Mouse (Mus musculus) cerebellum, adult 2 months (tissue): ENCODE data around the gene Rora. TPM values are rescaled to one million over a fixed set of nuclear protein-coding genes. Genes with fewer than 3 reads are reported as not detected.
A peak's percentile ranks its signal among the peaks of the same experiment; 100 is the strongest.

Experiments used
- DNase-seq, 2 experiments: peaks; one replicate each; pipeline ENCODE4 v3.0.0; 2021
- H3K27ac ChIP-seq: fragments of 200-500 bp; 2 replicates; pipeline ENCODE4 v1.5.1; 2012; ENCODE audit warnings: low read length, control low read depth, inconsistent platforms; ENCODE audit not compliant: insufficient read depth
- H3K27me3 ChIP-seq: fragments of 200-500 bp; 2 replicates; pipeline ENCODE4 v1.6.1; 2012; ENCODE audit warnings: inconsistent platforms, mild to moderate bottlenecking, low read length, moderate library complexity; ENCODE audit not compliant: control insufficient read depth, insufficient read depth
- H3K4me1 ChIP-seq: fragments of 200-500 bp; 2 replicates; pipeline ENCODE4 v1.6.1; 2011; ENCODE audit warnings: low read length; ENCODE audit not compliant: control insufficient read depth, insufficient read depth
- H3K4me3 ChIP-seq: fragments of 200-500 bp; replicated peaks from 2 replicates; pipeline ENCODE3; 2011; ENCODE audit warnings: mild to moderate bottlenecking, low read depth, low read length, control low read depth; ENCODE audit not compliant: insufficient read depth
- CTCF ChIP-seq: fragments of 200-500 bp; IDR thresholded peaks from 2 replicates; pipeline ENCODE4 v1.5.1; 2011; ENCODE audit warnings: low read depth, mild to moderate bottlenecking, control low read depth, low read length, moderate library complexity, borderline replicate concordance; ENCODE audit not compliant: insufficient read depth
- POLR2A ChIP-seq: fragments of 200-500 bp; IDR thresholded peaks from 2 replicates; pipeline ENCODE4 v1.6.1; 2011; ENCODE audit warnings: low read length, control low read depth, borderline replicate concordance; ENCODE audit not compliant: insufficient read depth
- WGBS: fragments of 180-500 bp; shearing (Covaris S2); methylation state at CpG from one replicate; pipeline ENCODE4 v1.1.7; 2018; 5-methylcytosine and 5-hydroxymethylcytosine counted together
- polyA plus RNA-seq: library from polyadenylated mRNA; depleted of rRNA; stranded (reverse); fragments of >200 nt; gene quantifications from 2 replicates; pipeline ENCODE4 v1.2.3, GENCODE M21; 2012

The Rora gene
- polyA plus RNA-seq, 1 experiment: 58.4 TPM

DNA sequence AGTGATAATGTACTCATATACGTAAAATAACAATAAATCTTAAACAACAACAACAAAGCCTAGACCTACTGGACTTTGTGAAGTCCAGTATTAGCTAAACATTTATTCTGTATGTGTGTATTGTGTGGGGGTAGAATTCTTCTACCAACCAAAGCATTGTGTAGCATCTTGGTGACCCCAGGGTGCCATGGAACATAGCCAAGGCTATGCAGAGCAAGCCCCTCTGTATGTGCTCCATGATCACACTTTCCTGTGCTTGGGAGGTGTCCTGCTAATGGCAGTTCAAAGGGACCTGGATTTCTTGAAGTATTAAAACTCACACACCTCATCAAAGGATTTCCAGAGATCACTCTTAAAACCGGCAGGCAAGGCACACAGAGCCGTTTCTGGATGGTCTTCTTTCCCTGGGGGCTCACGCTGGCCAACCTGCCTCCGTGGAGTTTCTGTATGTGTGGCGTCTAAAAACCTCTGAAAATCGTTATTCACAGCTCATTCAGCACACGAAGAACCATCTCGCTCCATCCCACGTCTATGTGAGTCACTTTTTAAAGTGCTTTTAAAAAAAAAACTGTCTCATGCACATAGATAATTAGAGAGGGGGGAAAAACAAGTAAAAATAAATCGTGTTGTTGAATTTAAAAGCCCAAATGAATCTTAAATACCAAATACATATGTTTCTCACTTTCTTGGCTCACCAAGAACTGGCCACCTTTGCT lies 92.5 kb downstream of the Rora start:
- Histone ChIP-seq H3K4me1 (no peaks in the 10 kb centered on the region), H3K27ac (no peak overlapping the region), H3K4me3 (no peak overlapping the region), H3K27me3 (no peaks in the 10 kb centered on the region)
- WGBS: 63% methylated on average over 11 of the region's 11 CpGs
- TF ChIP-seq CTCF (no peak), POLR2A (no peak)
- DNase-seq: no peak

DNA sequence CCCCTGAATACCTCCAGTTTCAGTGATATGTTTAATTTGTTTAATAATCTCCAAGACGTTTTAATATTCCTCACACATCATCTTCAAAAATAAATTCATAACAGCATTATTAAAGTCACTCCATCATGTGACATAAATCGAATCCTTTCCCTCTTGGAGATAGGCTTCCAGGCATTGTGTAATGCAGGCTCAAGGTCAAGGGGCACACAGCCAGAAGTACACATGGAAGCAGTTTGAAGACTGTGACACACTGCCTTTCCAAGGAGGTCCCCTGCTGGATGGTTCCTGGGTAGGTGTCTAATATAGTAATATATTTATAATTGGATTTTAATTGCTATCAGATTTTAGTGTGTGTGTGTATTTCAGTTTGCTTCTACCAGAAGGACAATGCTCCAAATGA lies 103.4 kb downstream of the Rora start:
- TF ChIP-seq CTCF: no peak
- TF ChIP-seq POLR2A: no peak
- H3K27me3 ChIP-seq: no peaks in the 10 kb centered on the region
- WGBS: 68% methylated on average over 2 of the region's 2 CpGs
- H3K4me3 ChIP-seq: no peak overlapping the region
- no peak overlapping the region for H3K27ac ChIP-seq
- DNase-seq: no peak
- peaks cover 16% of the 10 kb centered on the region for H3K4me1 ChIP-seq

DNA sequence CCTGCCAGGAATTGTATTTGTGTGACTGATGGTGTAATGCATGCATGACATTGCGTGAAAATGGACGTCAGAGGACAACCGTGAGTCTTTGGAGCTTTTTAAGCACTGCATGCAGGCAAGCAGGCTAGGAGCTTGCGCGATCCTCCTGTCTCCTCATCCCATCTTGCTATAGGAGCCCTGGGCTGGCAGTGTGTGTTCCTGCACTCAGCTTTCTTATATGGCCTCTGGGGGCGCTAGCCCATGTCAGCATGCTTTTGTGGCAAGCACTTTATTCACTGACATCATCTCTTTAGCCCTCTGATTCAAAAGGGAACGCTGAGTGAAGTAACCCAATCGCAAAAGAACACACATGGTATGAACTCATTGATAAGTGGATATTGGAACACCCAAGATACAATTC lies 105.7 kb downstream of the Rora start:
- WGBS: 89% methylated on average over 8 of the region's 8 CpGs
- TF ChIP-seq CTCF (peak; percentile 37; the same call in 1 of the 2 replicates), POLR2A (no peak)
- DNase-seq: no peak
- H3K4me3 ChIP-seq: no peak overlapping the region
- H3K4me1 ChIP-seq: peaks cover 16% of the 10 kb centered on the region
- no peaks in the 10 kb centered on the region for H3K27me3 ChIP-seq
- no peak overlapping the region for H3K27ac ChIP-seq

DNA sequence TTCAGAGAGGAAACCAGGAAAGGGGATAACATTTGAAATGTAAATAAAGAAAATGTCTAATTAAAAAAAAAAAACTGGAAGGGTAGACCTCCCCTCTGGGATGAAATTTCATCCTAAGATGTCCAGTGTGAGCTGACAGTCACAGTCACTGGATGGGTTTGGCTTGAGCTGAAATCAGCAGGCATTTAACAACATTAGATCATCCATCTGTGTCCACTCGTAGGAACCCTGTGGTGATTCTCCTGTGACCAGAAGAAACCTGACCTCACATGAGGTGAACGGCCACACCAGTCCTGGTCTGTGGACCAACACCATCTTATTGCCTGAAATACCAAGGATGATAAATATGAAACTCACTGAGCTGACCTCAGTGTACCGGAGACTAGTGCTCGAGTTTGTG lies 106.7 kb downstream of the Rora start:
- H3K4me1 ChIP-seq: peaks cover 16% of the 10 kb centered on the region
- TF ChIP-seq CTCF (no peak), POLR2A (no peak)
- H3K27ac ChIP-seq: no peak overlapping the region
- H3K4me3 ChIP-seq: no peak overlapping the region
- 43% methylated on average over 4 of the region's 4 CpGs for WGBS
- no peaks in the 10 kb centered on the region for H3K27me3 ChIP-seq
- peak in 1 of 2 experiments; percentile 70 for DNase-seq

DNA sequence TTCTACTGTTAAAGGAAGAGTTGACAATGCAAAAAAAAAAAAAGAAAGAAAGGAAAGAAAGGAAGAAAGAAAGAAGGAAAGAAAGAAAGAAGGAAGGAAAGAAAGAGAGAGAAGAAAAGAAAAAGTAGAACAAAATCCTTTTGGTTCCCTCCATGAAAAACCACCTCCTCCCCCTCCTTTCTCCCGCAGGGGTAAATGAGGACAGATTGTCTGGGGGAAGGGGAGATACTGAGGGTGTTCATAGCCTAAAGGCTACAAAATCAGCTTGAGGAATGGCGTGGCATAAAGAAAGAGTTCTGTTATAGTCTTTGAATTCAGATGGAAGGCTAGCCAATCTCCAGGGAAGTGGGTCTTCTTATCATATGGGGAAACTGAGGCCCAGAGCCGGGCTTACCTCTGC lies 107.3 kb downstream of the Rora start:
- TF ChIP-seq CTCF (no peak), POLR2A (no peak)
- DNase-seq: no peak
- 75% methylated on average over 3 of the region's 3 CpGs for WGBS
- Histone ChIP-seq H3K4me1 (peaks cover 16% of the 10 kb centered on the region), H3K27ac (no peak overlapping the region), H3K27me3 (no peaks in the 10 kb centered on the region), H3K4me3 (no peak overlapping the region)

DNA sequence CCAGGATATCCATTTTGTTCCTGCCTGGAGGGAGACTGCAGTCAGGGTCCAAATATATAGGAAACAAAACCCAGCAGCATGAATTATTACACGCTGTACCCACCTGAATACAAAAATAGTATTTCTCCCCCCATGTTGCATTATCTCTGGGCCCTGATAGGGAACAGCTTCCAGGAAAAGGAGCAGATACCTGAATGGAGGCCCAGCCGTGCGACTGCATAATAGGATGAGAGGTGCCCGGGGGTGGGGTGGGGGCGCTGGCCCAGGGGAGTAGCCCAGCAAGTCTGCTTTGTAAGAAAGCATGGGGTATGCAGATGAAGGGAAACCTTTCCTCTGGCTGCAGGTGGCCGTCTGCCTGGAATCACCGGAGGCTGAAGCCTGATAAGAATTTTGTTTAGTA lies 108.1 kb downstream of the Rora start:
- 71% methylated on average over 7 of the region's 7 CpGs for WGBS
- TF ChIP-seq CTCF: no peak
- no peak for TF ChIP-seq POLR2A
- DNase-seq: no peak
- H3K27ac ChIP-seq: no peak overlapping the region
- no peaks in the 10 kb centered on the region for H3K27me3 ChIP-seq
- H3K4me3 ChIP-seq: no peak overlapping the region
- peaks cover 14% of the 10 kb centered on the region for H3K4me1 ChIP-seq

DNA sequence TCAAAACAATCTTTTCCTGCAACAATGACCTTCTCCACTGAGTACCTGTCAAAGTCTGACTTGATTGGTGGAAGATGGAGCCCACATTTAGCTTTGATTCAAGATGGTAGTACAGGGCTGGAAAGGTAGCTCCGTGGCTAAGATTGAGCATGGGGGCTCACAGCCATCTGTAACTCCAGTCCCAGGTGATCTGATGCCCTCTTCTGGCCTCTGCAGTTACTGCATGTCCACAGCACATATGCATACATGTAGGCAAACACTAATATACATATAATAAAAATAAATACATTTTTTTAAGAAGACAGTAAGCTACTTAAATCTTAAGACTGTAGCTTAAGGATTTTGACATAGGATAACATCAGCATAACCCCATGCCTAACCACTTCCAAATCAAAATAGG lies 112.0 kb downstream of the Rora start:
- TF ChIP-seq CTCF: peak; percentile 45; the same call in 1 of the 2 replicates
- no peak for TF ChIP-seq POLR2A
- H3K27ac ChIP-seq: no peak overlapping the region
- peaks cover 14% of the 10 kb centered on the region for H3K4me1 ChIP-seq
- H3K4me3 ChIP-seq: no peak overlapping the region
- no peaks in the 10 kb centered on the region for H3K27me3 ChIP-seq
- no peak for DNase-seq
- 71% methylated on average over 1 of the region's 1 CpGs for WGBS

DNA sequence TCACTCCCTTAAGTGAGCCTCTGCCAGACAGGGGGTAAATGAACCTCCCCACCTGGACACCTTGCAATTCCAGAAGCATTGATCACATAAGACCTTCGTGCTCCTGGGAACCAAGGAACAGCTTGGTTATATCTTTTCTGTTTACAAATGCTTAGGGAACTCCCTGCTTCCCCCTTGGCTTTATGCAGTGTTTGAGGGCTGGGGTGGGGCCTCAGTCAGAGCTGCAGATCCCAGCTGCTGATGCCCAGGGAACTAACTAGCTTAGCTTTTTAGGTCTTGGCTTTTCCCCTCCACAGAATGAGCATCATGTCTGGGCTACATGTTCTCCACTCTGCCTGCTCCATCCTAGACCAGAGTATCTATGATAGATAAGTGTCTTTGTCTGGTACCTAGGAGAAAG lies 116.1 kb downstream of the Rora start:
- TF ChIP-seq CTCF (no peak), POLR2A (no peak)

More for the DNA sequence above, 116.1 kb downstream of the Rora start:
- peaks cover 7% of the 10 kb centered on the region; the same call in 1 of the 2 replicates for H3K4me1 ChIP-seq
- H3K4me3 ChIP-seq: no peak overlapping the region
- no peak for DNase-seq
- 42% methylated on average over 1 of the region's 1 CpGs for WGBS
- H3K27me3 ChIP-seq: no peaks in the 10 kb centered on the region
- no peak overlapping the region for H3K27ac ChIP-seq
